Mouse (Mus musculus) embryonic facial prominence, embryonic 10.5 days (tissue): ENCODE results near the gene Chrd. TPM values are rescaled to one million over a fixed set of nuclear protein-coding genes. Genes with fewer than 3 reads are reported as not detected.
A peak's percentile ranks its signal among the peaks of the same experiment; 100 is the strongest.

Experiments
- DNase-seq: peaks from one replicate; pipeline ENCODE4 v3.0.0-alpha.2; 2017; ENCODE audit warnings: low spot score
- H3K27ac ChIP-seq: fragments of 300-500 bp; sonication (generic); replicated peaks from 2 replicates; pipeline ENCODE4 v1.5.1; 2016; ENCODE audit warnings: mild to moderate bottlenecking
- H3K27me3 ChIP-seq: fragments of 300-500 bp; sonication (generic); replicated peaks from 2 replicates; pipeline ENCODE4 v1.6.1; 2016; ENCODE audit warnings: low read depth, mild to moderate bottlenecking; ENCODE audit not compliant: poor library complexity, severe bottlenecking
- H3K36me3 ChIP-seq: fragments of 300-500 bp; sonication (generic); replicated peaks from 2 replicates; pipeline ENCODE4 v1.6.1; 2016; ENCODE audit warnings: mild to moderate bottlenecking, moderate library complexity
- H3K4me1 ChIP-seq: fragments of 300-500 bp; sonication (generic); 2 replicates; pipeline ENCODE4 v1.6.1; 2016
- H3K4me3 ChIP-seq: fragments of 300-500 bp; sonication (generic); 2 replicates; pipeline ENCODE4 v1.5.1; 2016; ENCODE audit warnings: mild to moderate bottlenecking, moderate library complexity
- H3K9me3 ChIP-seq: fragments of 300-500 bp; sonication (generic); 2 replicates; pipeline ENCODE4 v1.6.1; 2016; ENCODE audit warnings: mild to moderate bottlenecking
- WGBS: fragments of 180-500 bp; shearing (Covaris S2); methylation state at CpG from one replicate; pipeline ENCODE4 v1.1.7; 2016; 5-methylcytosine and 5-hydroxymethylcytosine counted together
- polyA plus RNA-seq: library from polyadenylated mRNA; unstranded; fragments of >200 nt; fragmentation: Nextera tagmentation; extraction: Ambion mirVana; gene quantifications from 2 replicates; pipeline ENCODE4 v1.2.1, GENCODE M21; 2016

Chrd gene
- polyA plus RNA-seq, 1 experiment from 2014 or later: 1.4 TPM

DNA sequence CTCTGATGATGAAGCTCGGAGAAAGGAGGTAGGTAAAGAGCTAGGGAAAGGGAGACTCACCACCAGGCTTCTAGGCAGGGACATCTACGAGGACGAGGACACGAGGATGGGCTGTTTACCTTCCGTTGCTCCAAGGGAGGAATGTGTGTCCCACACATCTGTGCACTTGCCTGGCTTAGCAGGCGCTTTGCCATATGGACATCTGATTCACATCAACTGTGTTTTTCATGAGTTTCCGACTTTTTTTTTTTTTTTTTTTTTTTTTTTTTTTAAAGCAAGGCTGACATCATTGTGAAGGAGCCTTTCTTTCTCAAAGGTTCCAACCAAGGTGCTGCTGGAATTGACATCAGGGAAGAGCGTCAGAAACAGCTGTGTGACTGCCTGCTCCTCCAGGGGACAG is 17.6 kb downstream of the Chrd start:
- Histone ChIP-seq H3K36me3 (no peaks in the 10 kb centered on the region), H3K4me1 (no peaks in the 10 kb centered on the region), H3K9me3 (no peaks in the 10 kb centered on the region), H3K27me3 (no peaks in the 10 kb centered on the region), H3K4me3 (no peak overlapping the region), H3K27ac (no peak overlapping the region)
- WGBS: 52% methylated on average over 8 of the region's 8 CpGs
- no peak for DNase-seq

DNA sequence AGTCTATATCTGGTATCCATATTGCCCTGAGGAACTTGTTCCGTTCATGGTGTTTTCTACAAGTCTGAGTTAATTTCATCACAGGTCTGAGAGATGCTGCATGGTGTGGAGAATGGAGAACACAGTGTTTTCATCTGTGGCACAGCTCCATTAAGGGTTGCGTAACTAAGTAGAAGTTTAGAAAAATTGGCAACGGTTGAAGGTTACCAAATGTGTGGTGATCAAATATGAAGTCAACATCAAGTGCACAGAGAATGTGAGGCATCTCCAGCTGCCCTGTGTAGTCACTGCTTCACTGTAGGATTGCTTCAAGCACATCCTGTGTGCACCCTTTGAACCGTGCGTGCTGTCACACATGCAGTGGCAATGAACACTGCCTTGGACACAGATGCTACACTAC is 23.1 kb downstream of the Chrd start:
- Histone ChIP-seq H3K4me3 (no peak overlapping the region), H3K36me3 (no peaks in the 10 kb centered on the region), H3K9me3 (no peaks in the 10 kb centered on the region), H3K27me3 (no peaks in the 10 kb centered on the region), H3K4me1 (no peaks in the 10 kb centered on the region), H3K27ac (no peak overlapping the region)
- WGBS: 95% methylated on average over 5 of the region's 5 CpGs
- no peak for DNase-seq

DNA sequence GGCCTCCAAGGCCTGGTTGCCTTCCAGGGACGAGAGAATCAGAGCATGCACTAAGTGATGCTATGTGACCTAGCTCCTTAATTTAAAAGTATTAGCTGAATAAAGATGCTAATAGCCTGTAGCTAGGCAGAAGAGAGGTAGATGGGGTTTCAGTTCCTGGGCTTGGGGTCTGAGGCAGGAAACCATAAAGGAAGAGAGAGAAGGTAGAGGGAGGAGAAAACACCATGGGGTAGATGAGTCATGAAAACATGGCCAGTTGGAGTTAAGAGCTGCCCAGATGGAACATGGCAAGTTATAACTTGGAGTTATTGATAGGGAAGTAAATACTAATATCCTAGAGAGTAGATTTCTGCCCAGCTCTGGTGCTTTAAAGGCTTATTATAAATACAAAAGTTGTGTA is 24.5 kb downstream of the Chrd start:
- H3K4me3 ChIP-seq: no peak overlapping the region
- no peaks in the 10 kb centered on the region for H3K36me3 ChIP-seq
- H3K9me3 ChIP-seq: no peaks in the 10 kb centered on the region
- H3K4me1 ChIP-seq: no peaks in the 10 kb centered on the region
- 73% methylated on average over 1 of the region's 1 CpGs for whole genome bisulfite sequencing
- no peaks in the 10 kb centered on the region for H3K27me3 ChIP-seq
- H3K27ac ChIP-seq: no peak overlapping the region
- no peak for DNase-seq

DNA sequence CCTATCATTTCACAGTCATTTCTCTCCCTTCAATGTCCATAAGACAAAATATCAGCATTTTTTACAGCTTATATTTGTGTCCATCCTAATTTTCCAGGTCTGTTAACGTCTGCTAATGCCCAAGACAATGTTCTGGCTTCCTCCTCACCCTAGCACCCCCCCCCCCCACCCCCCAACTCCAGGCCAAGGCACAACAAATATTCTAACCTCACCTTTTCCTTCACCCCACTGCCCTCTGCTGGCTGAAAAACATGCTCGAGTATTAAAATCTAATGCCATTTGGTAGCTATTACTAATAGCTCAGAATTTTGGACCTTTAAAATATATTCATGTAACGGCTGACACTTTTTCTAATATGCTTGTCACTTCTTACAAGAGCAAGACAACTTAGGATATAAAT is 28.8 kb downstream of the Chrd start:
- Histone ChIP-seq H3K27ac (no peak overlapping the region), H3K4me1 (no peaks in the 10 kb centered on the region), H3K36me3 (no peaks in the 10 kb centered on the region), H3K27me3 (no peaks in the 10 kb centered on the region), H3K9me3 (no peaks in the 10 kb centered on the region), H3K4me3 (no peak overlapping the region)
- DNase-seq: peak; percentile 49
- WGBS: 12% methylated on average over 3 of the region's 3 CpGs

DNA sequence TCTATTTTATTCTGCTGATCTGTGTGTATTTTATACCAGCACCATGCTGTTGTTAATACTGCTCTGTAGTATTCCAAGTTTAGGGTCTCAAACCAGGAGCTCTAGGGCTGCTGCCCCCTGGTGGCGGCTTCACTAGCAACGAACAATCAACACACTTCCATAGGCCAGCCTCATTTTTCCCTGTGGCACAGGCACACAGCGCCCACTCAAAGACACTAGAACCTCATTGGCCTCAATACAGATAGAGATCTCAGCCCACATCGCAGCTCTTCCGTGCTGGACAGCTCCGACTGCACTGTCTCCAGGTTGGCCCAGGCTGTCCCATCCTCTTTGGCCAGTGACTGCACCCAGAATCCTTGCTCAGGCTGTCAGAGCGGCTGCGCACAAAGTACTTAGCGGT is 32.3 kb downstream of the Chrd start:
- DNase-seq: peak; percentile 66
- 46% methylated on average over 9 of the region's 9 CpGs for WGBS
- H3K4me3 ChIP-seq: no peak overlapping the region

DNA sequence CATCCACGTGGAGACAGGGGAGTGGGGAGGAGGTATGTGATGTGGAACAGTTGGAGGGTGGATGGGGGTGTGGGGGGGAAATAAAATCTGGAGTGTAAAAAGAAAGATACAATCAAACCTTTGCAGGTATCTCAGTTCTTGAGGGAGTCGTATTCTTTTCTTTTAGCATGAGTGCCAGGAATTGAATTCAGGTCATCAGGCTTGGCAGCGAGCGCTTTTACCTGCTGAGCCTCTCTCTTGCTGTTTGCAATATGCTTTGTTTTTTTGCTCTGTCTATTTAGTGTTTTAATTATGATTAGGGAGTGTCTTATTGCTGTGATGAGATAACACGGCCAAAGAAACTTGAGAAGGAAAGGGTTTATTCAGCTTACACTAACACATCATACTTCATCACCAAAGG is 42.1 kb downstream of the Chrd start:
- WGBS: 82% methylated on average over 5 of the region's 5 CpGs
- no peaks in the 10 kb centered on the region for H3K4me1 ChIP-seq
- no peaks in the 10 kb centered on the region for H3K36me3 ChIP-seq
- no peaks in the 10 kb centered on the region; the same call in 1 of the 2 replicates for H3K9me3 ChIP-seq
- H3K27me3 ChIP-seq: no peaks in the 10 kb centered on the region
- DNase-seq: no peak
- no peak overlapping the region for H3K27ac ChIP-seq
- H3K4me3 ChIP-seq: no peak overlapping the region

More for the DNA sequence above, 32.3 kb downstream of the Chrd start:
- Histone ChIP-seq H3K36me3 (no peaks in the 10 kb centered on the region), H3K27me3 (no peaks in the 10 kb centered on the region), H3K9me3 (no peaks in the 10 kb centered on the region), H3K4me1 (no peaks in the 10 kb centered on the region), H3K27ac (no peak overlapping the region)

DNA sequence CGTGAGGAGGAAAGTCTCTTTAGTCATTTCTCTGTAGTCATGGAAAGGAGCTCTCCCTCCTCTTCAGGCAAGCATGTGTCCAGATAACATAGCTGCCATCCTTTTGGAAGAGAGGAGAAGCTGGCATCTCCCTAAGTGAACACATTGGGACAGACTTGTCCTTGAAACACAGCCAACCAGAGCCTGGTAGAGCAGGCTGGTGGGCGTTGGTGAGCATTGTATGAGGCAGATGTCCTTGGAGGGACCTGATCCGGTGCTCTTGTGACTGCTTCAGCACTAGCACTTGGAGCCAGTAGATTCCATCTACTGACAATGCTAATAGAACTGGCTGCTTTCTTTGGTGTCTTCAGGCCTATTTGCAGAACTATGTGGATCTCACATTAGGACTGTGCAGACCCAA is 46.9 kb downstream of the Chrd start:
- WGBS: 83% methylated on average over 3 of the region's 3 CpGs
- Histone ChIP-seq H3K36me3 (no peaks in the 10 kb centered on the region), H3K4me1 (no peaks in the 10 kb centered on the region), H3K4me3 (no peak overlapping the region), H3K9me3 (no peaks in the 10 kb centered on the region), H3K27me3 (no peaks in the 10 kb centered on the region), H3K27ac (no peak overlapping the region)
- DNase-seq: no peak

DNA sequence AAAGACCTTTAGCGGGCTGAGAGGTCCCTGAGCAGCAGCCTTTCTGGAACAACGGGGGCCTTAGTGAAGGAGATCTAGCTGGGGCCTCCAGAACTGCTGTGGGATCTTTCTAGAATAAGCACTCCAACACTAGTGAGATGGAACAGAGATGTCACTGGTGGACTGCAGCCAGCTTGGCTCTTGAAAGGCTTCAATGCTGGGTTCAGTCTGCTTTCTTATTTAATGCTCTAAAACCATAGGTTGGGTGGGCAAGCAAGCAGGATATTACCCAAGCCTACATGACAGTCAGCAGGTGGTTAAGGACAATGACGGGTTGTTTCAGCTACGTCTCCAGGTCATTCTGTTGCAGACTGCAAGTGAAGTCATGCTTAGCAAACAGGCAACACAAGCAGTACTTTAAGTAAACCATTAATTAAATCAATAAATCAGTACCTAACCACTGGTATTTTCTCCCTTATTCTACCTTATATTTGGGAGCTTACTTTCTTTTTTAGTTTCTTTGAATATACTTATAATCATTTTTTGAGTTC is 48.2 kb downstream of the Chrd start:
- H3K27me3 ChIP-seq: no peaks in the 10 kb centered on the region
- H3K4me1 ChIP-seq: no peaks in the 10 kb centered on the region
- no peaks in the 10 kb centered on the region for H3K9me3 ChIP-seq
- WGBS: 72% methylated on average over 4 of the region's 4 CpGs
- no peak overlapping the region for H3K4me3 ChIP-seq
- no peak overlapping the region for H3K27ac ChIP-seq
- no peaks in the 10 kb centered on the region for H3K36me3 ChIP-seq
- no peak for DNase-seq

DNA sequence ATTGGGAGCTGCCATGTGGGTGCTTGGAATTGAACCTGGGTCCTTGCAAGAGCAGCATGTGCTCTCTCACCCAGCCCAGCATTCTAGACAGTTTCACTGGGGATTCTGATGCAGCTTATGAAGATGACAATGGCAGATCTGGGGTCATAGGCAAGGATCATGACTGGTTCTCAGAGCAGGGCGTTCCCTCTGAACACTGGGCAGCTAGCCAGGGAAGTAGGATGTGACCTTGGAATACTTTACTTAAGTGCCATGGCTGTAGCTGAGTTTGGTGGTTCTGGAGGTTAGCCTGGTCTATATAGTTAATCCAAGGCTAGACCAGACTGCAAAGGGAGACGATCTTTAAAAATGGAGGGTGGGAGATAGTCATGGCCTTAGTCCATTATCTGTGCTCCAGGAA is 51.0 kb downstream of the Chrd start:
- H3K4me1 ChIP-seq: no peaks in the 10 kb centered on the region
- no peak overlapping the region for H3K27ac ChIP-seq
- H3K4me3 ChIP-seq: no peak overlapping the region
- DNase-seq: no peak
- 89% methylated on average over 2 of the region's 2 CpGs for WGBS
- H3K27me3 ChIP-seq: no peaks in the 10 kb centered on the region
- no peaks in the 10 kb centered on the region for H3K9me3 ChIP-seq
- H3K36me3 ChIP-seq: no peaks in the 10 kb centered on the region

DNA sequence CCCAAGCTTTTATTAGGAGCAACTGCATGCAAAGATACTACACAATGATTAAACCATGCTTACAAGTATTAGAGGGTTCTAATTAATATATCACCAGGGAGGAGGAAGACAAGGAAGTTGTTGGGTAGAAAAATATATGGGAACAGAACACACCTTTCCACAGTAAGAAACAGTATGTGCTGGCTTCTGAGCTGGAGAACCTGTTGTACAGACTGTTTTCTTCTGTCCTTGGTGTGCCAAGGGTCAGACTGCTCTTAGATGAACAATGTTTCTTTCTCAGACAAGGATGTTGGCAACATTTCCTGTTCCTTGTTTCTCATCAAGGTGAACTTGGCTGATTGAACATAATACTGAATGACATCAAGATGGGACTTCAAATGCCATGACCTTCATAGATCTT is 51.8 kb downstream of the Chrd start:
- Histone ChIP-seq H3K9me3 (no peaks in the 10 kb centered on the region), H3K4me3 (no peak overlapping the region), H3K36me3 (no peaks in the 10 kb centered on the region), H3K4me1 (no peaks in the 10 kb centered on the region), H3K27ac (no peak overlapping the region), H3K27me3 (no peaks in the 10 kb centered on the region)
- DNase-seq: no peak

DNA sequence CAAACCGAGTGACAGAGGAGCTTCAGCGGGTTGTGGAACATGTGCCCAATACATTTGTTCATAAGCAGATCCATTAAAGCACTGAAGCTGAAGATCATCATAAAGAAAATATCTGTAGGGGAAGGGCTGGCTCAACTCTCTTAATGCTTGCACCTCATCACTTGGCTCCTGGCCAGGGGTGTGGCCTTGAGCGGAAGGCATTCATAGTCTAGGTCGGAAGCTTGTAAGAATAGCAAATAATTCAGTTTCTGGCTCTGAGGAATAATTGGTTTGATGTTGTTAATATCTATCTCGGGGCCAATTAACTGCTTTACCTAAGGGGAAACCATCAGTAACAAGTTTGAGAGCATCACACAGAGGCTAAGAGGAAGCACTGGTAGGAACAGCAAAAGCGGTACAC is 53.6 kb downstream of the Chrd start:
- H3K27ac ChIP-seq: no peak overlapping the region
- DNase-seq: no peak
- H3K4me3 ChIP-seq: no peak overlapping the region
- H3K4me1 ChIP-seq: no peaks in the 10 kb centered on the region
- WGBS: 88% methylated on average over 6 of the region's 6 CpGs
- no peaks in the 10 kb centered on the region for H3K9me3 ChIP-seq
- H3K36me3 ChIP-seq: no peaks in the 10 kb centered on the region
- H3K27me3 ChIP-seq: no peaks in the 10 kb centered on the region

DNA sequence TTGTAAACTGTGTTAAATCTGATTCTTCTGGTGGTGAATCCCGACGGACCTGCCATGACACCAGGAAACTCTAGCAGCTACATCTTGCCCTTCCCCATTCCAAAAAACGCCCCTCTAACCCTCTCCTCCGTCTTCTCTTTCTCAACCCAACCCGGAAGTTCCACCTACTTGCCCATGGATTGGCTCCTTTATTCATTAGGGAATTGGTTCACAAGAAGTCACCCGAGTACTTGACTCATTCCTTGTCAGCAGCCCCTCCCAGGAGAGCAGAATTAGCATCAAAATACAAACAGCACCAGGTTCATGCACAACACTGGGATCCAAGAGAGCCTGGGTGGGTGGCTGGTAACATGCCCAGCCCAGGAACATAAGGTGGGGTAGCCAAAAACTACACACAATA is 58.9 kb downstream of the Chrd start:
- no peak overlapping the region for H3K4me3 ChIP-seq
- no peaks in the 10 kb centered on the region for H3K9me3 ChIP-seq
- no peaks in the 10 kb centered on the region for H3K4me1 ChIP-seq
- WGBS: 75% methylated on average over 6 of the region's 6 CpGs
- no peaks in the 10 kb centered on the region for H3K36me3 ChIP-seq
- no peaks in the 10 kb centered on the region for H3K27me3 ChIP-seq
- H3K27ac ChIP-seq: no peak overlapping the region
- no peak for DNase-seq
